Mouse (Mus musculus) spleen, postnatal 4 days (tissue): ENCODE data around the gene Tubgcp6.
A peak's percentile ranks its signal among the peaks of the same experiment; 100 is the strongest.

Experiments used
- DNase-seq, 2 experiments: peaks; one replicate each; pipeline ENCODE4 v3.0.0; 2022; ENCODE audit warnings: low spot score in 2 of 2

The Tubgcp6 gene

GRCm38 (mm10) chr15:89063536-89063935 lies 59.4 kb downstream of the Tubgcp6 start:
- DNase-seq = no peak

GRCm38 (mm10) chr15:89063001-89063400 lies 59.9 kb downstream of the Tubgcp6 start:
- peak in 1 of 2 experiments; percentile 49 for DNase-seq

- DNase-seq = peak in 1 of 2 experiments; percentile 51
Measured at GRCm38 (mm10) chr15:89062518-89062910, 60.4 kb downstream of the Tubgcp6 start.

GRCm38 (mm10) chr15:89061761-89062517 lies 61.0 kb downstream of the Tubgcp6 start:
- DNase-seq = peak in 1 of 2 experiments; percentile 55

GRCm38 (mm10) chr15:89060811-89061460 lies 62.0 kb downstream of the Tubgcp6 start:
- peak in 1 of 2 experiments; percentile 50 for DNase-seq

- DNase-seq = peak; percentile 11 to 58
Measured at GRCm38 (mm10) chr15:89060032-89060681, 62.8 kb downstream of the Tubgcp6 start.

GRCm38 (mm10) chr15:89059161-89059931 lies 63.6 kb downstream of the Tubgcp6 start, which contains the start of gene Panx2:
TSS of gene Panx2 (plus strand) at chr15:89059734.
- peak; percentile 12 to 60 for DNase-seq

GRCm38 (mm10) chr15:89058736-89059135 lies 64.2 kb downstream of the Tubgcp6 start:
- peak in 1 of 2 experiments; percentile 9 for DNase-seq

GRCm38 (mm10) chr15:89054666-89055065 lies 68.2 kb downstream of the Tubgcp6 start:
- DNase-seq = peak in 1 of 2 experiments; percentile 54
